Mouse (Mus musculus): ENCODE results near the gene Slc50a1.

- no peak for TF ChIP-seq FLI1 (IDR thresholded peaks at IDR 0.05; ENCODE audit: low read length)
- TF ChIP-seq GATA1 (IDR thresholded peaks at IDR 0.05; ENCODE audit: borderline replicate concordance, low read length) = no peak
These were observed 37.7 kb upstream of the Slc50a1 start for GRCm38 (mm10) chr3:89308089-89308488.
